In the genomic region with DNA sequence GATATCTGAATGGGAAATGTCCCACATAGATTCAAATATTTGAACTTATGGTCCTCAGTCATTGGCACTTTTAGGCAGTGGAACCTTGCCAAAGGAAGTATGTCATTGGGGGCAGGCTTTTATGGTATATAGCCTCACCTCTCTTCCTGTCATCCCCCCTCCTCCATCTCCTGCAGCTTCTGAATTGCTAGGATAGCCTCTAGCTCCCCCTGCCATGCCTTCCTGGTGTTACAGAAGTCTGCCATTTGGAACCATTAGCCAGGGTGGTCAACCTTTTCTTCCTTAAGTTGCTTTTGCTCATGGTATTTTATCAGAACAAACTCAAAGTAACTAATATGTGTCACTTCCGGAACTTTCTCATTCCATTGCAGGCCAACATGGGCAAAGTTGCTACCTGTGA, we compare ENCODE assay signal across 12 mouse cellular contexts.
"Had no signal": no experiment of that assay in that cellular context is flagged by ENCODE, and none has a peak within 500 bp of the region (broad histone marks: within the 10 kb centered on the region; RNA-seq: fewer than 3 reads in every experiment).

No protein-coding gene starts in this region.

- H3K4me1 ChIP-seq: limb, embryonic 15.5 days; liver, embryonic 12.5 days had no signal

- H3K27me3 ChIP-seq: limb, embryonic 15.5 days; liver, embryonic 12.5 days; neural tube, embryonic 13.5 days; stomach, embryonic 15.5 days had no signal

- H3K9ac ChIP-seq: limb, embryonic 15.5 days; liver, embryonic 12.5 days; lung, embryonic 14.5 days; neural tube, embryonic 13.5 days; stomach, embryonic 15.5 days had no signal

- H3K9me3 ChIP-seq: limb, embryonic 15.5 days; liver, embryonic 12.5 days; midbrain, embryonic 10.5 days; neural tube, embryonic 13.5 days; stomach, embryonic 15.5 days had no signal

- ATAC-seq: liver, embryonic 12.5 days; midbrain, embryonic 16.5 days had no signal

- H3K27ac ChIP-seq: left cerebral cortex, adult 2 months; limb, embryonic 15.5 days; liver, embryonic 12.5 days; midbrain, embryonic 10.5 days; neural tube, embryonic 13.5 days; stomach, embryonic 15.5 days had no signal

- DNase-seq: lung, embryonic 14.5 days; lung, postnatal 10 days; lung, postnatal 4 days; right cerebral cortex, postnatal 14 days; thymus, postnatal 14 days had no signal

- H3K36me3 ChIP-seq: limb, embryonic 15.5 days; liver, embryonic 12.5 days; midbrain, embryonic 10.5 days; neural tube, embryonic 13.5 days; stomach, embryonic 15.5 days had no signal

- H3K4me2 ChIP-seq: limb, embryonic 15.5 days; liver, embryonic 12.5 days; lung, embryonic 14.5 days; neural tube, embryonic 13.5 days; stomach, embryonic 15.5 days had no signal

- H3K4me3 ChIP-seq: left cerebral cortex, adult 2 months; limb, embryonic 15.5 days; liver, embryonic 12.5 days; midbrain, embryonic 10.5 days; neural tube, embryonic 13.5 days; stomach, embryonic 15.5 days had no signal
